Mouse (Mus musculus) R1 (cell line): ENCODE data around the gene Sdk2.
A peak's percentile ranks its signal among the peaks of the same experiment; 100 is the strongest.

Source experiments
- DNase-seq: peaks from one replicate; pipeline ENCODE4 v3.0.0-alpha.2; 2018; ENCODE audit warnings: low read depth, low spot score

Sdk2 gene

DNA sequence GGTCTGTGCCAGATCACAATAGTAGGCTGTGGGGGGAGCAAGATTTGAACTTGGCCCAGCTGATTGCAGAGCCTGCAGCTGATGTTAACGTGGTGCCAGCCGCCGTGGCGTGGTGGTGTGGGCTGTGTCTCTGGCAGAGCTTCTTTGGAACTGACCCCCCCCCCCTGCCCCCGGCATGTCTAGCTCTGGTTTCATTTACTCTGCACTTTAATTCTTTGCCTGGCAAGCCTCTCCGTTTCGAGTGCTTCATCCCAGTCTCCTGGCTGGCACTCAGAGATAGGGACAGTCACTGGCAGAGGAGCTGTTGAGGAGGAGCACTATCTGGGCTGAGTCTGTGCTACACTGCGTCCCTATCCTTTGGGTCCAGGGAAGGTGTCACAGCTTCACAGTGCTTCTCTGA is 75.0 kb downstream of the Sdk2 start:
- no peak for DNase-seq

DNA sequence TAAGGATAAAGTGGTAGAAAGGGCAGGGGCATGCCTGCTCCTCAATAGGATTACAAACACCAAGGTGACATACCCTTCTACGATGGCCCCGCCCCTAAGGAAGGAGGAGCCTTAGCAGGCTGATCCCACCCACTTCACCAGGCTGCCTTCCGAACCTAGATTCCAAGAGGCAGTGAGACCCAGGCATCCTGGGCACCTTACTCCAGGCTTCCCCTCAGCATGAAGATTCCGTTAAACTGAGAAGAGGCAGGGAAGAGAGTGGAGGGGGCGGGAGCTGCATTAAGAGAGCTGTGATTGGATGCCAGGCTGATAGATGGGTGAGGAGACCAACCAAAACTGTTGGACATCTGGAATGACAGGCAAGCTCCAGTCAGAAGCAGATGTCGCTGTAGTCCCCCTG is 76.4 kb downstream of the Sdk2 start:
- peak; percentile 80 for DNase-seq

DNA sequence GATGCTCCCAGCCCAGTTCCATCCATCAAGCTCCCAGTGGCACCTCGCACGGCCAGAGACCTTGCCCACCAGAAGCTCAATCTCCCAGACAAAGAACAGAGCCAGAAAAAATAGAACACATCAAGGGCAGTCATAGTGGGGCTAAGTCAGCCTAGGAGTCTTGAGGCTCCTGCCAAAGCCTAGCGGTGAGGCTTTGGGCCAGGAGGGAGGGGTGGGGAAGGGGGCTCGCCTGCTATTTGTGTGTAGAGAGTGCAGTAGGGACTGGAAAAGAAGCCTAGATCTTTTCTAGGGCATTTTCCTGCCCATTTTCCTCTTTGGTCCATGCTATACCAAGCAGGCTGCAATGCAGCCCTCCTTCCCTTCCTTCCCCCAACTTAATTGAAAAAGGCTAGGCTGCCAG is 76.8 kb downstream of the Sdk2 start:
- no peak for DNase-seq

DNA sequence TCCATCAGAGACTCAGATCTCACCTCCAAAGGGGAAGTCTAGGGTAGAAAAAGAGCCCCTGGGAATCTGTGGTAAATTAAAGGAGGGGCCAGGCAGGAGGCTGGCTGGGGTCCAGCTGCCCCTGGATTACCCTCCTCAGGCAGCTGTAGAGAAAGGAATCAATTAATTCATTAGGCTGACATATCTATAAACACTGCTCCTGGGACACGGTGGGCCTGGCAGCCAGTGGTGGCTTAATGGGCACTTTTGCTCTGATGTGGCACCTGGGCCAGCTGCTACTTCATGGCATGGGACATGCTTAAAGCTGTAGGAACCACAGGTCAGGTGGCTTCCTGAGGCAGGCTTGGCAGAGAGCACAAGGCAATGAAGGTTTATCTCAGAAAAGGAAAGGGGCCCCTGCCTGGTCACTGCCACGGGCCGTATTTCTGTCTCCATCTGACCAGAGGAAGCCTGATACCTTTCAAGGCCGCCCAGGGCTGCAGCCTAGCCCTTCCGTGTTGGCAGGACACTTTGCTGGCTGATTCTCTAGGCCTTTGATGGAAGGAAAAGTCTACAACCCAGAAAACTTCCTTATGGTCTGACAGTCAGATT is 80.9 kb downstream of the Sdk2 start:
- DNase-seq, result no peak

DNA sequence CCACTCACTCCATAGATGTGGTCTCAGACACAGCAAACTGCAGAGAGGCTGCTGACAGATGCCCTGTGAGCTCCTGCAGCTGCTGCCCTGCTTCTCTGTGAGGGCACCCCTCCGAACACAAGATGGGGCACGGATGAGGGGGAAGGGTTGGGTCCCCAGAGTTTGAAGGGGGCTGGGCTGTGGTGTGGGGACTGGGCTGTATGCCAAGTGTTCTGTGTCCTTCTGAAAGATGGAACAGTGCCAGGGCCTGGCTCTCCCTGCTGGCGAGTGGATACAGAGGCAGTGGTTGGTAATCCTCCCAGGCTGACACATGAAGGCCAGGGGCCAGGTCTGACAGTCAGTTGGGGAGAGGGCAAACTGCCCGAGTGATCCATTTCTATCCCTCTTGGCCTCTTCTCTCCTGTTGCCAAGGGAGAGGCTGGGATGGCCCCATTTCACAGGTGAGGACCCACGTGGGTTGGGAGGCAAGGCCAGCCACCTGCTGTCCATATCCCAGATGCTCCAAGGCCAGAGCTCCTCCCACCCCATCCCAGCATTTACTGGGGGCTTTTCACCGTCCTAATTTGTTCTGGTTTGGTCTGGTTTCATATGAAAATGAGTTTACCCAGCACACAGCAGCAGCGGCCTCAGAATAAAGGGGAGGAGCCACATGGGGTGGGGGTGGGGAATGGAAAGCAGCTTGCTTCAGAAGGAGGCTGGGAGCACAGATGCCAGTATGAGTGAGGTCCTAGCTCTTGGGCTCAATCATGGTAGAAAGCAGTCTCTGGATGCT is 84.9 kb downstream of the Sdk2 start:
- DNase-seq, result peak; percentile 20

DNA sequence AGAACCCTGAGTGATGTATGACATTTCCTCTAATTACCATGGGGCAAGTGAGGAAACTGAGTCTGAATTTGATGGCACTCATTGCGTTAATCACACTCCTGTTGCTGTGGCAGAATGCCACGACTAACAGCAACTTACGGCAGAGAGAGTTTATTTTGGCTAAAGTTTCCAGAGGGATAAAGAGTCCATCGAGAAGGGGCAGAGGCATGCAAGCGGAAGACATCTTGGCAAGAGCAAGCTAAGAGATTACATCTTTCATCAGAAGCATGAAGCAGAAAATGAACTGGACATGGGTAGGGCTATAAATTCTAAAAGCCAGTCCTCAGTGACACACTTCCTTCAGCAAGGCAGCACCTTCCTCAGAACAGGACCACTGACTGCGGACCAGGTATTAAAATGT is 85.8 kb downstream of the Sdk2 start:
- no peak for DNase-seq

DNA sequence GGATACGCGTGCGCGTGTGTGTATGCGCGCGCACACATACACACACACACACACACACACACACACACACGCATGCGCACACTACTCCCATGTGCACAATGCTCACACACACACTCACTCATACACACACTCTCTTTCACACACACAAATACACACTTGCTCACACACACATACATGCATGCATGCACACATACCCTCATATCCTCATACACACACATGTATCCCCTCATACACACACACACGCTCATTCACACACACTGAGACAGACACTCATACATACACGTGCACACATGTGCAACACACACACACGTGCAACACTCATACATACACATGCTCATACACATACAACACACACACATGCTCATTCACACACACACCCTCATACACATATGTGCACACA is 88.5 kb downstream of the Sdk2 start:
- DNase-seq, result no peak

DNA sequence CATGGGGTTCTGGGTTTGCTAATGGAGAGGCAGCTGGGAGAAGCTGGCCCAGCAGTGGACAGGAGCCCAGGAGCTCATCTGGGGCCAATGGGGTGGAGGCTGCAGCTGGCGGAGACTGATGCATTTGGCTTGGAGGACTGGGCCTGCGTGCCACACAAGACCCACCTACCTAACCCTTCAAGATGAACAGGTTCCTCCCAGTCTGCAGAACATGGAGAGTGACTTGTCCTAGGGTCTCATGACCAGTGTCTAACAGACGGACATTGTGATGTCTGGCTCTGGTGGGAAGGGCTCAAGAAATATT is 91.2 kb downstream of the Sdk2 start:
- no peak for DNase-seq

DNA sequence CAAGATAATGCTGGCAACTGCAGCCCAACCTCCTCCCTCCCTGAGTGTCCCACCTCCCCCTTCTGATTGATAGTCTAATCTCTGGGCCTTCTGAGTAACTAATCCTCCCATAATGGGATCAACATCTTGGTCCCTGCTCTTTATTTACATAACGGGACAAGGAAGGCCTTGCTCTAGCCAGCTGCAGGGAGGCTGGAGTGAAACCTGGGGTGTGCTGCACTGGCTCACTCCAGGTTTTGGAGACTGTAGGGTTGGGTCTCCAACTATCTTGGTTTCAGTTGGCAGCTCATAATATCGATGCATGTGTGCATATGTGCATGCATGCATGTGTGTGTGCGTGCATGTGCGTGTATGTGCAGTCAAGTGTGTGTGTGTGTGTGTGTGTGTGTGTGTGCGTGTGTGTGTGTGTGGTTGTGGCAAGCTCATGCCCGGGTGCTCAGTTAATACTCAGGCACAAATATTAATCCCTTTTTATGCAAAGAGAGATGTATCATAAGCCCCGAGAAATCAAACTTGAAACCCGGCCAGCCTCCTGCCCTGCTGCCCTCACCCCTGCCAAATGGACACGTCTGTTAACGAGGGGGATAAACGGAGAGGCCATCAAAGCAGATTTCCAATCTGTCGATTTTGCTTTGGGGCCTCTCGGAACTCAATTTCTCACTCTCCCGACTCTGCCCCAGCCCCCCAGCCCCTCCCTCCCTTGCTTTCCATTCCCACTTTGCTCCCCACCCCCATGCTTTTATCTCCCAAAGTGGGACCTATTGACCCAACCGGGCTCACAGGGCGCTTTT is 91.8 kb downstream of the Sdk2 start:
- DNase-seq, result no peak

DNA sequence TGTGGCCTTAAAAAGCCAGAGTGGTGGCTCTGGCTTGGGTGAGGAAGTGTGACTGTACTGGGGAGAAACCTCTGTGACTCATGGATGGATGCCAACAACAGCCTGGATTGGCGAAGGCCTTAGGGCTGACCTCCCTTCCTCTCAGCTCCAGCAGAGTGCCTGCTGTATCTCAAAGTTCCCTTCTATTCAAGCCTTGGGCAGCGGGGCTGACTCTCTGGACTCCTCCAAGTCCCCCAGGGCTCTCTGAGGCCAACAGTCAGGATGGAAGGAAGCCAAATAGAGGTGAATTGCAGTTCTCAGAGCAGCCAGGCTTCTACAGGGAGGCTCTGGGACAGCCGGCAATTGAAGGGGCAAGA is 94.4 kb downstream of the Sdk2 start:
- DNase-seq, result no peak

DNA sequence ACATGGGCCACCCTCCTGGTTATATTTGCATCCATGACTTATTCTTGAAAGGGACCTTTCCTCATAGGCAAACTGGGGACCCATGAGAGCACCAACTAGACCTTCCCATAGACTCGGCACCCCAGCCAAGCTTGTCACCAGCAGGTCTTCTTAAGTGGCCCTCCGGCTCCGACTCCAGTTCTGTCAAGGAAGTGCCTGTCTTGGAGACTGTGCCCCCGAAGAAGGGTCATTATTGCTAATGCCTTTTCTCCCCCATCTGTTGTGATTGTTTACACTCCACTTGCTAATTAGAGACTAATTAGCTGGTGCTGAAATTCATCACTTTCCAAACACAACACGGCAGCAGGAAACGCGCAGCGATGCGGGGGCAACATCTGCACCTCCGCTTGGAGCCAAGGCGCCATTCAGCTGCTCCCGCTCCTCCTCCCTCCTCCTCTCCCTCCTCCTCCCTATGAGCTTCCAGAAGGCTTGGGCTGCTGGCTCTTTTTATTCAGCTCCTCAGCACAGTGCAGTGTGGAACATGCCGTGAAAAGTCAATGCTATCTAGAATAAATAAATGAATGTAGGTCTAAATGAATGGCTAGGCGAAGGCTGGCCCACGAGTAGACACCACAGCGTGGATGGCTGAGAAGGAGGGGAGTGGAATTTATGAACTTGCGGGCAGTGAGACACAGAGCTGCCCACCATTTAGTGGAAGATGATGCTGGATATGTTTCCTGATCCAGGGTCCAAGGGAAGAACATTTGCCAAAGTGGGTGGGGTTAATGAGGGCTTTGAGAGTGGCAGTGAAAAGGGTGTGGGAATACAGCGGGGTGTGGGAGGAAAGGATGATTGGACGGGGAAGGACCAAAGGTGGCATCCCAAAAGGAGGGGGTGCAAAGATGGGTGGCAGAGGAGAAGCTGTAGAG is 95.0 kb downstream of the Sdk2 start:
- no peak for DNase-seq

DNA sequence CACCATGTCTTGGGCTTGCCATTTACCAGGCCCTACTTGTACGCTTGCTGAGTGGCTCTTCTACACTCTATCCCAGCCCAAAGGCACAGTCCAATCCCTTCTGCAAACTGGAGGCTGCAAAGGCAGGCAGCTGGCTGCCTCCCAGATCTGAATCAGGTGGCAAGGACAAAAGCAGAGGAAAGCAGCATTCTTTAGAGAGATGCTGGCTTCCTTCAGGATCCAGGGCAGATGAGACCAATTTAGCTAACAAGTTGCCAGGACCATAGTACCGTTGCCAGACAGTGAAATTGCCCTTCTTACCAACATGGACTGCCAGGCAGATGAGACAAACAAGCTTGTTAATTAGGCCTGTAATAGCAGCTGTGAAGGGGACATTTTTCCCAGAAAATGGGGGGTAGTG is 96.8 kb downstream of the Sdk2 start:
- no peak for DNase-seq

DNA sequence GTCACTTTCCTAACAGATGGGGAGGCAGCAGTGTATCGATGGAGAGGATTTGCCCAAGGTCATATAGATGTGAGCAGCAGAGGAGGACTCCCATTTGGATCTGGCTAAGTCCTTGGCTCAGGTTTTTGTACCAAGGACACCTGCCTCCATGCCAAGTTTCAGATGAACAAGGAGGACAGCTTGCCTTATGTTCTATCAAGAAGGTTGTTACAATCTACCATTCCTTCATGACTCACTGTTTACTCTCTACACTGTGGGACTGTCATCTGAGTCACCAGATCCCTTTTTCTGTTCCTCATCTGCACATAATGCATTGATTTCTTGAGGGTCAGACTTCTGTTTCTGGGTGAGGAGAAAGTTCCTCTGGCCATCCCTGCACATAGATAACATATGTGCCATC is 101.6 kb downstream of the Sdk2 start:
- DNase-seq, result no peak

DNA sequence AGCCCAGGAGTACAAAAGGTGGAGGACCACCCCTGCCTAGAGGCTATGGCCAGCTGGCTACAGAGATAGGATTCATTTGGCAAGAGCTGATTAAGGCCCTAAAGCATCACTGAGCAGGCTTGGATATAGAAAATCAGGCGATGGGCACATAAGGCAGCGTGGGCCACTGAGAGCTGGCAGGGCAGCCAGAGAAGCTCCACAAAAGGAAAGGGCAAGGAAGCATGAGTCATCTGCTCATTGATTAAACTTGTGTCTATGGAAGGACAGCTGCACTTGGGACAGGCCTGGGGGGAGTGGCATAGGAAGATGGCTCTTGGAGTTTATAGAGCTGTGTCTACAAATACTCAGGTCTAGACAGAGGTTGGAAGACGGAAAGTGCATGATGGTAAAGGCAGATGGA is 104.1 kb downstream of the Sdk2 start:
- no peak for DNase-seq

DNA sequence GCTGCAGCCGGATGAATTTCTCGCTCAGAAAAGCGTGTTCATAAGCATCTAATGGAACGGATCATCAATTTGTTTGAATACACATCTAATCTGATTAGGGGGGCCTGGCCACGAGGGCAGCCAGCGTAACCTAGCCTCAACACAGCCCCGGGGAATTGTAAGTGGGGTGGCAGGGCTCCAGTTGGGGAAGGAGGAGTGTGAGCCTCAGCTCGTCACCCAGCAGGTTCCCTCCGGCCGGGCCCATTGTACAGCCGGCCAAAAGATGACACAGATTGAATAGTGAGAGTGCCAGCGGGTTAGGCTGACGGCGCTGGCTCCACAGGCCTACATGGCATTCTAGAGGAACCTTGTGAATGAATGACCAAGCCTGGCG is 115.2 kb downstream of the Sdk2 start:
- DNase-seq, result no peak

DNA sequence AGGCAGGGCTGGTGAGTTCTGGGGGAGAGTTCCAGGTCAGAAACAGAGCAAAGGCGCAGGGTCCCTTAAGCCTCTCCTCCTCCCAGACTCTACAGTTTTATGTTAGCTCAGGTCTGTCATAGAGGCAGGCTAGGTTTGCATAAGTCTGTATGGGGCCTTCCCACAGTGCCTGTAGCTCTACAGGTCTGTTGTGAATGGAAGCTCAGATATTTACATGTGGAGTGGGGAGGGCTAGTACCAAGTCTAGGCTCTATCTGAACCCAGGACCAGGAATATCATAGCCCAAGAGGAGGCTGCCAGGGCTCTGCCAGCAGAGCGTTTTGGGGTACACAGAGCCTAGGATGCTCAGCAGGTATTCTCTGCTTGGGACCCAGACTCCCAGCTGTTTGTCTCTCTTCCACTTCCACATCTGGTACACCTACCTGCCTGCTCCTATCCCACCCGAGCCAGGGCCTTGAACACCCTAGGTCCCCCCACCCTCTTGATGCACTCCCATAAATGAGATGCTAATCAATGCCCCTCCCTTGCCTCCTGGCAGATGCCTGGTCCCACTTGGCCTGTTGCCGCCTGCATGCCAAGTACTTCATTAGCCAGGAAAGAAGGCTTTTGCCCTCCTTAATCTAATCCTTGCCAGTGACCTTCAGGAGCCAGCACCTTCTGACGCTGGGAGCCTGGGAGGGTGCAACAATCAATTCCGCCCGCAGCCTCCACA is 115.8 kb downstream of the Sdk2 start:
- no peak for DNase-seq

DNA sequence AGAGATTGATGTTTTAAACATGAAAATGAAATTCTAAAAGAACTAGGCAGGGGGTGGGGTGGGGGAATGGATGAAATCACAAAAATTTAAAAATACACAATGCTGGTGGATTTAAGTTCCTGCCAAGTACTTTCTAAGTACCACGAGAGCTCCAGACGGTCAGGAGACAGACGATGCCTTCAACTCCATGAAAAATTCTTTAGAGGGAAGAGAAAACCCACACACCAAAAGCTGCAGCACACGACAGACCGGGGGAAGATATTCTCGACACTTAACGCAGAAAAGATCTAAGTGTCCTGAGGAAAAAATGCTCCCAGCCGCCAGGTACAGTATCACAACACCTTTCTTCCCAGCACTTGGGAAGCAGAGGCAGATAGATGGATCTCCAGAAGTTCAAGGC is 118.2 kb downstream of the Sdk2 start:
- no peak for DNase-seq

DNA sequence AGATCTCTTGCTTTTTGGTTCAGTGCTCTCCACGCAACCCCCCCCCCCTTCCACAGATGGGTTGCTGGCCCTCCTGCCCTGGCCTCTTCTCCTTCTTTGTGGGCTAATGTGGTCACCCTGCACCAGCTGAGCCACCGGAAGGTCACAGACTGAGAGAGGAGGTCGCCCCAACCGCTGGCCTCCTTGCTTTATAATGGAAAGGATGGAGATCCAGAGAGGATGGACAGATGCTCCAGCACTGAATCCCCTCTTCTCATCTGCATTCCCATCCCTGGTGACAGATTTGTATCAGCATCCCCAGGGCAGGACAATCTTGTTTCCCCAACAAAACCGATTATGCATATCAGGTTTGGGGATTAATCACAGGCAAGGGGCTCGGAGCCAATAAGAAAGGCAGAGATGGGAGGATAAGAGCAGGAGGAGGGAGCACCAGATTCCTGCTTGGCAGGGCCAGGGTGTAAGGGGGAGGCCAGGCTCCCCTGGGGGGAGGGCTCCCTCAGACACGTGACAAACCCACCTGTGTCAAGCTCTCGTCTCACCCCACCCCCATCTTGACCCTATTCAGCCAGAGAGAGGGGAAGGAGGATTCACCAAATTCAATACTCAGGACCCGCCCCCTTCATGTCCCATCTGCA is 124.6 kb downstream of the Sdk2 start:
- no peak for DNase-seq

DNA sequence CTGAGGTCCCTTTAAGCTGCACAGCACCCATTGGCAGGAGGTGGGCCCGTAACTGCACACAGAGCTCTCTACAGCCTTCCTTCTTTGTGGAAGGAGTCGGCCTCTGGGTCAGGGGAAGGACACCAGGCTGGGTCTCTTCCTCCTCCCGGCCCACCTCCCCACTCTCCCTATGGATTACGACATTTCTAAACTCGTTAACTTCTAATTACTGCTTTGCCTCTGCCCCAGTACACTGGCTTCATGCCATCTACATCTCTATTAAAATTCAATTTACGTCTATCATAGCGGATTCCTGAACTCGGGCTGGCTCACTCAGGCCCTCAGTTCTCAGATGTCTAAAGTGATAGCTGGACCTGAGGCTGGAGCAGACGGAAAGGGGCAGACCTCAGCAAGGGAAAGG is 133.2 kb downstream of the Sdk2 start:
- no peak for DNase-seq

DNA sequence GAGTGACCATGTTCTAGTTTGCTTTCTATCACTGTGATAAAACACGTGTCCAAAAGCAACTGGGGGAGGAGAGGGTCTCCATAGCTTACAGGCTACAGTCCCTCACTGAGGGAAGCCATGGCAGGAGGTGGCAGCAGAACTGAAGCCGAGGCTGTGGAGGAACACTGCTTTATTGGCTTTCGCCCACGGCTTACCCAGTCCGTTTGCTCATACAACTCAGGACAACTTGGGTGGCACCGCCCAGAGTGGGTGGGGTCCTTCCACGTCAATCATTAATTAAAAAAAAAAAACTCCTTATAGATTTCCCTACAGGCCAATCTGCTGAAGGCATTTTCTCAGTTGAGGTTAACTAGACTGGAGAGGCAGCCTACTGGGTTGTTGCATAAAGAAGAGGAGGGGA is 133.9 kb downstream of the Sdk2 start:
- no peak for DNase-seq

DNA sequence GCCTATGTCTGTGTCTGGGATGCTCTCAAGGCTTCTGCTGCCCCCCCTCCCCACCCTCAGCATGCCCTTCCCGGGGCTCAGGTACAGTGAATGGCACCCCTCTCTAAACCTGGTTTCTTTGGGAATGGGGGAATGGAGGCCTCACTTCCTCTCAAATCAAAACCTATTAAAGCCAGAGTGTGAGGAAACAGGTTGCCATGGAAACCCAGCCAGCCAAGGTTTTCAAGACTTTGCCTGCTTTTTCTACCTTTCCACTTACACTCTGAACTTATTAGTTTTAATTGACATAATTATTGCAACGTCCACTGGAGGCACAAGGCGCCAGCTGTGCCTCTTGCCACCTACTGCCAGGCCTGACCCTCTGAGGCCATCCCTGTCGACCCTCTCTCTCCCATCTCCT is 135.1 kb downstream of the Sdk2 start:
- DNase-seq, result peak; percentile 16
